Mouse (Mus musculus): Measurements from ENCODE around the gene Klhdc2. TPM values are rescaled to one million over a fixed set of nuclear protein-coding genes. Genes with fewer than 3 reads are reported as not detected.

Gene Klhdc2
- polyA plus RNA-seq, 1 experiment from 2014 or later = 60.6 TPM

GRCm38 (mm10) chr12:69333547-69333946, 37.1 kb downstream of the Klhdc2 start:
- Histone ChIP-seq H3K4me1 (replicated peaks; ENCODE audit: control insufficient read depth, insufficient read depth) (no peaks in the 10 kb centered on the region), H3K27me3 (ENCODE audit: control insufficient read depth, insufficient read depth, low read length) (no peaks in the 10 kb centered on the region), H3K4me2 (replicated peaks; ENCODE audit: low read depth) (no peak overlapping the region), H3K36me3 (ENCODE audit: control insufficient read depth, insufficient read depth, low read length) (no peaks in the 10 kb centered on the region), H3K4me3 (ENCODE audit: low read depth, low read length) (no peak overlapping the region), H3K27ac (replicated peaks) (no peak overlapping the region), H3K9ac (ENCODE audit: low read length) (no peak overlapping the region), H3K9me3 (ENCODE audit: control insufficient read depth, low read length) (no peaks in the 10 kb centered on the region)
- TF ChIP-seq EP300 (optimal IDR thresholded peaks at IDR 0.05) (no peak), CTCF (IDR thresholded peaks at IDR 0.05; ENCODE audit: low read depth) (peak; percentile 77)
- peak; percentile 26 for DNase-seq (ENCODE audit: low spot score)
- WGBS = 89% methylated on average over 2 of the region's 2 CpGs
- no peak for ATAC-seq (ENCODE audit: low FRiP score, low TSS enrichment)

DNA sequence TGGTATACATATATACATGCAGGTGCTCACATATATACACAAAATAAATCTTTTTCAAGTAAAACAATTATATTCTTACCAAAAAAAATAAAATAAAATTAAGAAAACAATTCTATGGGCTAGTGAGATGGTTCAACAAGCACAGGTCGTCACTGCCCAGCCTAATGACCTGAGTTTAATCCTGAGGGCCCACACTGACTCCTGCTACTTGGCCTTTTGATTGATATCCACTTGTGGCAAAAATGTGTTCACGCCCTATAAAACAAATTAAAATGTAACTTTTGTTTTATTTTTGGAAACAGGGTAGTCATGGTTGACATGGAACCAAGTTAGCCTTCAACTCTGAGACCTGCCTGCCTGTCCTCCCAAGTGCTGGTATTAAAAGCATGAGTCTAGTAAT, 53.4 kb downstream of the Klhdc2 start:
- Histone ChIP-seq H3K9me3 (ENCODE audit: control insufficient read depth, low read length) (no peaks in the 10 kb centered on the region), H3K27ac (replicated peaks) (no peak overlapping the region), H3K9ac (ENCODE audit: low read length) (no peak overlapping the region), H3K4me2 (replicated peaks; ENCODE audit: low read depth) (no peak overlapping the region), H3K27me3 (ENCODE audit: control insufficient read depth, insufficient read depth, low read length) (no peaks in the 10 kb centered on the region), H3K4me1 (replicated peaks; ENCODE audit: control insufficient read depth, insufficient read depth) (no peaks in the 10 kb centered on the region), H3K36me3 (ENCODE audit: control insufficient read depth, insufficient read depth, low read length) (peaks cover 16% of the 10 kb centered on the region; the same call in 1 of the 2 replicates), H3K4me3 (ENCODE audit: low read depth, low read length) (no peak overlapping the region)
- TF ChIP-seq EP300 (optimal IDR thresholded peaks at IDR 0.05) (no peak), CTCF (IDR thresholded peaks at IDR 0.05; ENCODE audit: low read depth) (no peak)
- no peak for DNase-seq (ENCODE audit: low spot score)
- no peak for ATAC-seq (ENCODE audit: low FRiP score, low TSS enrichment)
- 83% methylated on average over 2 of the region's 2 CpGs for WGBS

DNA sequence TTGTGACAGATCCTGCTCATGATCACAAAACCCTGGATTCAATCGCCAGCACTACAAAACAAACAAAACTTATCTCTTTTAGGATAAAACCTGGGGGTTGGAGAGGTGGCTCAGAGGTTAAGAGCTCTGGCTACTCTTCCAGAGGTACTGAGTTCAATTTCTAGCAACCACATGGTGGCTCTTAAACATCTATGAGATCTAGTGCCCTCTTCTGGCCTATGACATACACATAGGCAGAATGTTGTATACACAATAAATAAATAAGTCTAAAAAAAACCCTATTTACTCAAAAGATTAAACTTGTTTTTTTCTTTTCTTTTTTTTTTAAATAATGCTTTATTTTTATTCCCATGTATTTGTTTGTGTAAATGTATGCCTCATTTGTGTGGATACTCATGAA, 55.2 kb downstream of the Klhdc2 start:
- H3K9ac ChIP-seq (ENCODE audit: low read length) = no peak overlapping the region
- no peaks in the 10 kb centered on the region for H3K4me1 ChIP-seq (replicated peaks; ENCODE audit: control insufficient read depth, insufficient read depth)
- DNase-seq (ENCODE audit: low spot score) (no peak), ATAC-seq (ENCODE audit: low FRiP score, low TSS enrichment) (no peak)
- H3K4me2 ChIP-seq (replicated peaks; ENCODE audit: low read depth) = no peak overlapping the region
- no peaks in the 10 kb centered on the region for H3K27me3 ChIP-seq (ENCODE audit: control insufficient read depth, insufficient read depth, low read length)
- WGBS = 62% methylated on average over 1 of the region's 1 CpGs
- peaks cover 16% of the 10 kb centered on the region; the same call in 1 of the 2 replicates for H3K36me3 ChIP-seq (ENCODE audit: control insufficient read depth, insufficient read depth, low read length)
- H3K4me3 ChIP-seq (ENCODE audit: low read depth, low read length) = no peak overlapping the region
- H3K9me3 ChIP-seq (ENCODE audit: control insufficient read depth, low read length) = no peaks in the 10 kb centered on the region
- H3K27ac ChIP-seq (replicated peaks) = no peak overlapping the region
- TF ChIP-seq CTCF (IDR thresholded peaks at IDR 0.05; ENCODE audit: low read depth) (peak; percentile 47), EP300 (optimal IDR thresholded peaks at IDR 0.05) (no peak)

DNA sequence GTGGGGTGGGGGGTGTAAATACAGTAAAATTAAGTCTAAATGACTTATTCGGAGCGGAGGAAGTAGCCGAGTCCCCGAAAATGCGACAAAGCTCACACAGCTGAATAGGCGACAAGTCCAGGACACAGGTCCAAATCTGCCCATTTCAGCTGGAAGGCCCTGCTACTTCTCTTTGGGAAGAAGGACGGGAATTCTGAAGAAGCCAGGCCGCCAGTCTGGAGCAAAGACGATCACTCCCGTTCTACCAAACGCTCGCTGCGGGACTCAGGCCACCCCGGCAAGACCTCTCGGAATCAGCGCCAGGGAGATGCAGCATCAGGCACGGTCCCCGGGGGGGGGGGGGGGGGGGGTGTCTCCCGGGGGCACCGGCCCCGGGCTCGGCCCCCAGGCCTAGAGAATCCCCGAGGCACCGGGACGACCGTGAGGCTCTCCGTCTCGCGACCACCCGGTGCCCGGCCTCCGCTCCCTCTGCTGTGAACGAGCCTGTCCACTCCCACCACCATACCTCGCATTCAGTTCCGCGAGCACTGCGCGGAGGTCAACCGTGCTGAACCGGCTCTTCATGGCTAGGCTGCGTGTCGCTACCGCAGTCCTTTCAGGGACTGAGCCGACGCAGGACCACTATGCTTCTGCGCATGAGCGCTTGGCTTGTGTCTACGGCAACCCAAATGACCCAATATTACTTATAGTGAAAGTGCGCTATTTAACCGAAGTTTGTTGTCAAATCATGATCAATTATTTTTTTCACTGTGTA, 60.2 kb downstream of the Klhdc2 start, which contains the start of gene Nemf:
TSS of gene Nemf (minus strand) at position 620 of the 754 bp plus-strand sequence.
- peak; percentile 59 for ATAC-seq (ENCODE audit: low FRiP score, low TSS enrichment)

DNA sequence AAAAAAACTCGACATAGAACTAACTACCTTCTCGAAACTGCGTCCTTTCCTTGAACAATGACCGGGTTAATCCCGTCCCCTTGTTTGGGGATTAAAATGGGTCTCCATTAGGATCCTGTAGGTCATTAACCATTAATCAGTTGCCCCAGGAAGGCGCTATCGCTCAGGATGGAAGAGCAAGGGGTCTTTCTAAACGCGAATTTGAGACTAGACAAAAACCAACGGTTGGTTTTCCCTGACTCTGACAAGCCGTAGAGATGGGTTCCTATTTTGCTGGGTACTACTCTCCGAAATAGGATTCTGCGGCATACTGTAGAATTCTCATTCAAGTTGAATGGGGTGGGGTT, 60.8 kb downstream of the Klhdc2 start:
- ATAC-seq (ENCODE audit: low FRiP score, low TSS enrichment) = no peak

More for the DNA sequence above, 60.2 kb downstream of the Klhdc2 start, which contains the start of gene Nemf:
- peaks cover 3% of the 10 kb centered on the region; the same call in 1 of the 2 replicates for H3K36me3 ChIP-seq (ENCODE audit: control insufficient read depth, insufficient read depth, low read length)
- peak within 1 kb of the TSS; percentile 82 for H3K4me3 ChIP-seq (ENCODE audit: low read depth, low read length)
- H3K27ac ChIP-seq (replicated peaks) = peak within 1 kb of the TSS; percentile 84
- no peaks in the 10 kb centered on the region for H3K4me1 ChIP-seq (replicated peaks; ENCODE audit: control insufficient read depth, insufficient read depth)
- H3K9ac ChIP-seq (ENCODE audit: low read length) = peak within 1 kb of the TSS; percentile 89
- H3K27me3 ChIP-seq (ENCODE audit: control insufficient read depth, insufficient read depth, low read length) = no peaks in the 10 kb centered on the region
- under 1% methylated on average over 44 of the region's 50 CpGs for WGBS
- peak within 1 kb of the TSS; percentile 49 for H3K4me2 ChIP-seq (replicated peaks; ENCODE audit: low read depth)
- no peak for TF ChIP-seq EP300 (optimal IDR thresholded peaks at IDR 0.05)
- TF ChIP-seq CTCF (IDR thresholded peaks at IDR 0.05; ENCODE audit: low read depth) = no peak; the same call in 1 of the 2 replicates
- DNase-seq (ENCODE audit: low spot score) = peak; percentile 84
- H3K9me3 ChIP-seq (ENCODE audit: control insufficient read depth, low read length) = no peaks in the 10 kb centered on the region

More for the DNA sequence above, 60.8 kb downstream of the Klhdc2 start:
- Histone ChIP-seq H3K9me3 (ENCODE audit: control insufficient read depth, low read length) (no peaks in the 10 kb centered on the region), H3K27ac (replicated peaks) (peak overlapping the region; percentile 84; the same call in 1 of the 2 replicates), H3K4me1 (replicated peaks; ENCODE audit: control insufficient read depth, insufficient read depth) (no peaks in the 10 kb centered on the region), H3K27me3 (ENCODE audit: control insufficient read depth, insufficient read depth, low read length) (no peaks in the 10 kb centered on the region), H3K9ac (ENCODE audit: low read length) (peak overlapping the region; percentile 89), H3K36me3 (ENCODE audit: control insufficient read depth, insufficient read depth, low read length) (peaks cover 3% of the 10 kb centered on the region; the same call in 1 of the 2 replicates), H3K4me3 (ENCODE audit: low read depth, low read length) (peak overlapping the region; percentile 82), H3K4me2 (replicated peaks; ENCODE audit: low read depth) (peak overlapping the region; percentile 49)
- TF ChIP-seq CTCF (IDR thresholded peaks at IDR 0.05; ENCODE audit: low read depth) = no peak; the same call in none of the 2 replicates
- no peak for TF ChIP-seq EP300 (optimal IDR thresholded peaks at IDR 0.05)
- no peak for DNase-seq (ENCODE audit: low spot score)
- 8% methylated on average over 13 of the region's 13 CpGs for WGBS

Other genes with a start within 250 kb of the Klhdc2 start
- gene Rps29, start 137.5 kb upstream of the Klhdc2 start, polyA plus RNA-seq (2015; fragmentation: Nextera tagmentation; extraction: Ambion mirVana) = 1,988 and 2,229 TPM in 2 replicates
- gene Lrr1, start 127.9 kb upstream of the Klhdc2 start, polyA plus RNA-seq (2015; fragmentation: Nextera tagmentation; extraction: Ambion mirVana) = 4.3 and 5.2 TPM in 2 replicates
- gene Rpl36al, start 112.6 kb upstream of the Klhdc2 start, polyA plus RNA-seq (2015; fragmentation: Nextera tagmentation; extraction: Ambion mirVana) = 843 and 974 TPM in 2 replicates
- gene Mgat2, start 112.5 kb upstream of the Klhdc2 start, polyA plus RNA-seq (2015; fragmentation: Nextera tagmentation; extraction: Ambion mirVana) = 52.3 and 54.4 TPM in 2 replicates
- 6.9 and 10.3 TPM in 2 replicates for gene Gm49383, start 99.6 kb upstream of the Klhdc2 start, polyA plus RNA-seq (2015; fragmentation: Nextera tagmentation; extraction: Ambion mirVana)
- 4.0 and 5.2 TPM in 2 replicates for gene Dnaaf2, start 98.3 kb upstream of the Klhdc2 start, polyA plus RNA-seq (2015; fragmentation: Nextera tagmentation; extraction: Ambion mirVana)
- gene Gm49384, start 92.4 kb upstream of the Klhdc2 start, polyA plus RNA-seq (2015; fragmentation: Nextera tagmentation; extraction: Ambion mirVana) = 8.2 and 8.7 TPM in 2 replicates
- 8.0 and 9.0 TPM in 2 replicates for gene Pole2, start 68.5 kb upstream of the Klhdc2 start, polyA plus RNA-seq (2015; fragmentation: Nextera tagmentation; extraction: Ambion mirVana)
- 20.2 and 20.4 TPM in 2 replicates for gene Klhdc1, start 55.5 kb upstream of the Klhdc2 start, polyA plus RNA-seq (2015; fragmentation: Nextera tagmentation; extraction: Ambion mirVana)
- 46.5 and 50.0 TPM in 2 replicates for gene Nemf, start 60.5 kb downstream of the Klhdc2 start, polyA plus RNA-seq (2015; fragmentation: Nextera tagmentation; extraction: Ambion mirVana)
- gene Arf6, start 75.5 kb downstream of the Klhdc2 start, polyA plus RNA-seq (2015; fragmentation: Nextera tagmentation; extraction: Ambion mirVana) = 97.8 and 116 TPM in 2 replicates
- 2.4 and 4.1 TPM in 2 replicates for gene Gm9887, start 75.8 kb downstream of the Klhdc2 start, polyA plus RNA-seq (2015; fragmentation: Nextera tagmentation; extraction: Ambion mirVana)

Measured in stomach, postnatal 0 days (tissue).